In the genomic region with DNA sequence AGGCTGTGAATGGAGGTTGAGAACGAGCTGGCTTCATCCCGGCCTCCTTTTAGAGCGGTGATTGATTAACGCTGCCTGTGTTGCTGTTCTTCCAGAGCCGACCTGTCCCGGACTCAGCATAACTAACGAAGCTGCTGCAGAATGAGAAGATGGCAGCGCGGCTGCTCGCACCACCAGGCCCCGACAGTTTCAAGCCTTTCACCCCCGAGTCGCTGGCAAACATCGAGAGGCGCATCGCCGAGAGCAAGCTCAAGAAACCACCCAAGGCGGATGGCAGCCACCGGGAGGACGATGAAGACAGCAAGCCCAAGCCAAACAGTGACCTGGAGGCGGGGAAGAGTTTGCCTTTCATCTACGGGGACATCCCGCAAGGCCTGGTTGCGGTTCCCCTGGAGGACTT, we compare ENCODE assay signal across 8 mouse cellular contexts.
DNase-seq lines count a peak whose midpoint lies in the region; ATAC-seq and TF ChIP-seq lines count a peak whose summit lies in the region.

No protein-coding gene starts in this region.

- WGBS in forebrain, embryonic 11.5 days: 69% methylated on average over 24 of the region's 24 CpGs
- WGBS in forebrain, embryonic 14.5 days: 72% methylated on average over 24 of the region's 24 CpGs
- 39% methylated on average over 24 of the region's 24 CpGs for WGBS in lung, embryonic 15.5 days
- 45% methylated on average over 24 of the region's 24 CpGs for WGBS in lung, postnatal 0 days
- WGBS in intestine, postnatal 0 days: 43% methylated on average over 24 of the region's 24 CpGs
- WGBS in neural tube, embryonic 13.5 days: 43% methylated on average over 24 of the region's 24 CpGs

- no peak overlapping the region for H3K9ac ChIP-seq in forebrain, embryonic 11.5 days (ENCODE audit: low read length)
- H3K9ac ChIP-seq in forebrain, embryonic 14.5 days (ENCODE audit: low read length): no peak overlapping the region
- no peak overlapping the region for H3K9ac ChIP-seq in lung, embryonic 15.5 days
- H3K9ac ChIP-seq in lung, postnatal 0 days (replicated peaks; ENCODE audit: low read depth): no peak overlapping the region
- no peak overlapping the region for H3K9ac ChIP-seq in intestine, postnatal 0 days (ENCODE audit: low read depth, low read length)
- peak overlapping the region; percentile 60 for H3K9ac ChIP-seq in neural tube, embryonic 13.5 days

- TF ChIP-seq EP300 in lung, postnatal 0 days (IDR thresholded peaks at IDR 0.05): no peak

- no peaks in the 10 kb centered on the region for H3K36me3 ChIP-seq in forebrain, embryonic 11.5 days (ENCODE audit: control insufficient read depth, insufficient read depth, low read length)
- peaks cover 11% of the 10 kb centered on the region; the same call in 1 of the 2 replicates for H3K36me3 ChIP-seq in forebrain, embryonic 14.5 days (ENCODE audit: control insufficient read depth, insufficient read depth, low read length)
- H3K36me3 ChIP-seq in lung, embryonic 15.5 days: no peaks in the 10 kb centered on the region
- H3K36me3 ChIP-seq in lung, postnatal 0 days (ENCODE audit: insufficient read depth, low read length): no peaks in the 10 kb centered on the region
- H3K36me3 ChIP-seq in intestine, postnatal 0 days (ENCODE audit: control insufficient read depth, insufficient read depth): no peaks in the 10 kb centered on the region
- H3K36me3 ChIP-seq in neural tube, embryonic 13.5 days: peaks cover 25% of the 10 kb centered on the region

- H3K27ac ChIP-seq in forebrain, embryonic 11.5 days (ENCODE audit: low read depth, low read length): 0 out of 2 replicates have a peak overlapping the region, but pooled peaks have one; percentile 12
- H3K27ac ChIP-seq in forebrain, embryonic 14.5 days (ENCODE audit: low read depth, low read length): no peak overlapping the region
- H3K27ac ChIP-seq in lung, embryonic 15.5 days: no peak overlapping the region
- no peak overlapping the region for H3K27ac ChIP-seq in lung, postnatal 0 days (ENCODE audit: low read length)
- H3K27ac ChIP-seq in intestine, postnatal 0 days (ENCODE audit: low read depth, low read length): no peak overlapping the region
- H3K27ac ChIP-seq in neural tube, embryonic 13.5 days (replicated peaks): peak overlapping the region; percentile 65; the same call in 1 of the 2 replicates

- no peak for TF ChIP-seq CTCF in lung, postnatal 0 days (IDR thresholded peaks at IDR 0.05)
- TF ChIP-seq CTCF in intestine, postnatal 0 days (IDR thresholded peaks at IDR 0.05; ENCODE audit: low read depth): no peak

- H3K4me3 ChIP-seq in forebrain, embryonic 11.5 days (ENCODE audit: low read depth, low read length): no peak overlapping the region
- no peak overlapping the region for H3K4me3 ChIP-seq in forebrain, embryonic 14.5 days (ENCODE audit: low read depth, low read length)
- H3K4me3 ChIP-seq in lung, embryonic 15.5 days: no peak overlapping the region
- H3K4me3 ChIP-seq in lung, postnatal 0 days (ENCODE audit: low read depth, low read length): no peak overlapping the region
- H3K4me3 ChIP-seq in intestine, postnatal 0 days (ENCODE audit: low read depth, low read length): no peak overlapping the region
- peak overlapping the region; percentile 5; the same call in 1 of the 2 replicates for H3K4me3 ChIP-seq in neural tube, embryonic 13.5 days

- no peaks in the 10 kb centered on the region for H3K27me3 ChIP-seq in forebrain, embryonic 11.5 days (ENCODE audit: control insufficient read depth, insufficient read depth, low read length)
- no peaks in the 10 kb centered on the region for H3K27me3 ChIP-seq in forebrain, embryonic 14.5 days (replicated peaks; ENCODE audit: control insufficient read depth, insufficient read depth, low read length)
- H3K27me3 ChIP-seq in lung, embryonic 15.5 days: no peaks in the 10 kb centered on the region
- H3K27me3 ChIP-seq in lung, postnatal 0 days (replicated peaks; ENCODE audit: insufficient read depth, low read length): no peaks in the 10 kb centered on the region
- no peaks in the 10 kb centered on the region for H3K27me3 ChIP-seq in intestine, postnatal 0 days (replicated peaks; ENCODE audit: control insufficient read depth, insufficient read depth, low read length)
- no peaks in the 10 kb centered on the region for H3K27me3 ChIP-seq in neural tube, embryonic 13.5 days

- no peak for ATAC-seq in forebrain, embryonic 11.5 days (replicated peaks; ENCODE audit: low FRiP score)
- ATAC-seq in forebrain, embryonic 14.5 days: no peak
- no peak for ATAC-seq in lung, embryonic 15.5 days (ENCODE audit: borderline replicate concordance, extremely low read depth, low FRiP score, low TSS enrichment)
- no peak for ATAC-seq in lung, postnatal 0 days
- ATAC-seq in intestine, postnatal 0 days: no peak
- no peak for ATAC-seq in neural tube, embryonic 13.5 days (ENCODE audit: low read depth)

- H3K4me1 ChIP-seq in forebrain, embryonic 11.5 days (replicated peaks; ENCODE audit: control insufficient read depth, insufficient read depth, low read length): 0 out of 2 replicates have a peak, but pooled peaks cover 2% of the 10 kb centered on the region
- H3K4me1 ChIP-seq in forebrain, embryonic 14.5 days (ENCODE audit: control insufficient read depth, insufficient read depth, low read length): no peaks in the 10 kb centered on the region; the same call in 1 of the 2 replicates
- H3K4me1 ChIP-seq in lung, embryonic 15.5 days: 0 out of 2 replicates have a peak, but pooled peaks cover 5% of the 10 kb centered on the region
- no peaks in the 10 kb centered on the region for H3K4me1 ChIP-seq in lung, postnatal 0 days (ENCODE audit: insufficient read depth, low read depth, low read length)
- peaks cover 4% of the 10 kb centered on the region for H3K4me1 ChIP-seq in intestine, postnatal 0 days (replicated peaks; ENCODE audit: control insufficient read depth, insufficient read depth, low read length)
- H3K4me1 ChIP-seq in neural tube, embryonic 13.5 days (replicated peaks): peaks cover 30% of the 10 kb centered on the region

- no peak for DNase-seq in forebrain, embryonic 11.5 days (ENCODE audit: low spot score)
- no peak for DNase-seq in forebrain, embryonic 14.5 days (ENCODE audit: low spot score)
- DNase-seq in lung, postnatal 0 days (ENCODE audit: low spot score): no peak
- no peak for DNase-seq in adrenal gland, adult 18-20 months (ENCODE audit: low spot score in 2 of 2)
- no peak for DNase-seq in cerebellum, postnatal 10 days

- no peaks in the 10 kb centered on the region for H3K9me3 ChIP-seq in forebrain, embryonic 11.5 days (ENCODE audit: control insufficient read depth, low read length)
- no peaks in the 10 kb centered on the region for H3K9me3 ChIP-seq in forebrain, embryonic 14.5 days (replicated peaks; ENCODE audit: control insufficient read depth, low read length)
- H3K9me3 ChIP-seq in lung, embryonic 15.5 days: no peaks in the 10 kb centered on the region
- no peaks in the 10 kb centered on the region for H3K9me3 ChIP-seq in lung, postnatal 0 days (ENCODE audit: low read length)
- no peaks in the 10 kb centered on the region for H3K9me3 ChIP-seq in intestine, postnatal 0 days (ENCODE audit: control insufficient read depth)
- no peaks in the 10 kb centered on the region for H3K9me3 ChIP-seq in neural tube, embryonic 13.5 days

- no peak overlapping the region for H3K4me2 ChIP-seq in forebrain, embryonic 11.5 days (ENCODE audit: low read depth, low read length, severe bottlenecking)
- H3K4me2 ChIP-seq in forebrain, embryonic 14.5 days (ENCODE audit: low read length): no peak overlapping the region
- peak overlapping the region; percentile 5; the same call in 1 of the 2 replicates for H3K4me2 ChIP-seq in lung, embryonic 15.5 days
- no peak overlapping the region for H3K4me2 ChIP-seq in lung, postnatal 0 days (replicated peaks; ENCODE audit: low read depth, low read length)
- peak overlapping the region; percentile 47 for H3K4me2 ChIP-seq in intestine, postnatal 0 days (replicated peaks; ENCODE audit: low read depth)
- H3K4me2 ChIP-seq in neural tube, embryonic 13.5 days: peak overlapping the region; percentile 35

Comparison
In these comparisons a context has a peak if more than half of its experiments do, and no peak if none do; other contexts are left out.
1. H3K27ac ChIP-seq: peak in forebrain, embryonic 11.5 days (single experiment) and neural tube, embryonic 13.5 days (single experiment); none in forebrain, embryonic 14.5 days (single experiment), lung, embryonic 15.5 days (single experiment), lung, postnatal 0 days (single experiment) and intestine, postnatal 0 days (single experiment).
2. H3K4me2 ChIP-seq: peak in lung, embryonic 15.5 days (single experiment), intestine, postnatal 0 days (single experiment) and neural tube, embryonic 13.5 days (single experiment); none in forebrain, embryonic 11.5 days (single experiment), forebrain, embryonic 14.5 days (single experiment) and lung, postnatal 0 days (single experiment).